Mouse (Mus musculus): ENCODE measurements at regions not wholly inside any gene's neighbourhood (a gene's known extent, or its start where the extent isn't known, plus 50 kb on each side); places are given as distances from the start of the nearest gene placed in this dataset.
A peak's percentile ranks its signal among the peaks of the same experiment; 100 is the strongest.
"Not testable (repeated sequence)": the region's sequence is repeated elsewhere in the genome, so short reads cannot be mapped to it uniquely, and the experiment has no call there.

- not testable (repeated sequence) for DNase-seq (ENCODE audit: low spot score in 2 of 2)
These were observed 54.3 kb upstream of the Ccdc66 start for GRCm38 (mm10) chr14:27562564-27562963.

- DNase-seq (ENCODE audit: low spot score in 2 of 2) = not testable (repeated sequence)
These were observed 53.7 kb upstream of the Ccdc66 start for GRCm38 (mm10) chr14:27561974-27562373.

GRCm38 (mm10) chr14:27560434-27560833 is 52.2 kb upstream of the Ccdc66 start:
- peak in 1 of 2 experiments; percentile 26 for DNase-seq (ENCODE audit: low spot score in 2 of 2)

GRCm38 (mm10) chr14:27558794-27559491 is 50.7 kb upstream of the Ccdc66 start:
- DNase-seq (ENCODE audit: low spot score in 2 of 2) = no peak
